Mouse (Mus musculus) lung, postnatal 14 days (tissue): Measurements from ENCODE around the gene Trappc10.
A peak's percentile ranks its signal among the peaks of the same experiment; 100 is the strongest.

Source experiments
- DNase-seq: peaks from one replicate; pipeline ENCODE4 v3.0.0; 2021

Gene Trappc10

DNA sequence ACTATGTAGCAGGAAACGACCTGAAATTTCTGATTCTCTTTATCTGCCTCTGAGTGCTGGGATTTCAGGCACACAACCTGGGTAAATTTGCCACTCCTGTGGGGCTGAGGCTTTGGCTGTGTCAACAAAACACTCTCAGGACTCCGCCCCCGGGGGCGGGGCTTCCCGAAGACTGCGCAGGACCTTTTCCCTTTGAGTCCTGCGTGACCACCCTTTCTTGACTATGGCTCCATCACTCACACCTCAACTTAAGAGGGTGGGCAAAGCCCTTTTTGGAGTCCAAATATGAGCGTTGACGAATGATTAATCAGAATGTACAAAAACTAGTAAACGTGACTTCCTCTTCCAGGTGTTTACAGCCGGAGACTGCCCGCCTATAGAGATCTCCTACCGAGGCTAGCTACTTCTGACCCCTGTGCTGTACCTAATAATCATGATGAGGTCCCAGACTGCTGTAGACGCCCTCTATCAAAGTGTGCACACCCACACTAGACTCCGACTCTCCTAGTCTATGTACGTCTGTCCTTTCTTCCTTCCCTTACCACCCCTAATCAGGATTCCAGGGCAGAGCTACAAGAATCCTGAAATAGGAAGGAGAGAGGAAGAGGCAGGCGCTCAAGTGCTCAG lies 85.1 kb downstream of the Trappc10 start:
- DNase-seq = peak; percentile 75

GRCm38 (mm10) chr10:78158041-78158440 lies 86.4 kb downstream of the Trappc10 start:
- no peak for DNase-seq

DNA sequence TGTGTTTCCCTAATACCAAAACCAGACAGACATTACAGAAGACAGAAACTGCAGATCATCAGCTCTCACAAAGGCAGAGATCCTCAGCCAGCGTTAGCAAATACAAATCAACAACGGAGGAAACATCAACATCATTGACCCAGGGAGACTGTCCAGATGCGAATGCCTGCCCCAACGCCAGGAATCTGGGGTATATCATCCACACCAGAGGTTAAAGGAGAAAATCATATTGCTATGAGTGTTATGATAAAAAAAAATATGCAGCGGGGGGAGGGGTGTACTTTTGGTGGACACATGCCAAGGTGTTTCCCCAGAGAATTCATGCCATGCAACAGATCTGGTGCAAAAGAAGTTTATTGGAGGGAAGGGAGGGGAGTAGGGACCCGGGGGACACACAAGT lies 87.5 kb downstream of the Trappc10 start:
- no peak for DNase-seq

- DNase-seq = no peak
These were observed 95.3 kb downstream of the Trappc10 start for GRCm38 (mm10) chr10:78148834-78149766.

- no peak for DNase-seq
These were observed 96.5 kb downstream of the Trappc10 start for GRCm38 (mm10) chr10:78147908-78148441.

DNA sequence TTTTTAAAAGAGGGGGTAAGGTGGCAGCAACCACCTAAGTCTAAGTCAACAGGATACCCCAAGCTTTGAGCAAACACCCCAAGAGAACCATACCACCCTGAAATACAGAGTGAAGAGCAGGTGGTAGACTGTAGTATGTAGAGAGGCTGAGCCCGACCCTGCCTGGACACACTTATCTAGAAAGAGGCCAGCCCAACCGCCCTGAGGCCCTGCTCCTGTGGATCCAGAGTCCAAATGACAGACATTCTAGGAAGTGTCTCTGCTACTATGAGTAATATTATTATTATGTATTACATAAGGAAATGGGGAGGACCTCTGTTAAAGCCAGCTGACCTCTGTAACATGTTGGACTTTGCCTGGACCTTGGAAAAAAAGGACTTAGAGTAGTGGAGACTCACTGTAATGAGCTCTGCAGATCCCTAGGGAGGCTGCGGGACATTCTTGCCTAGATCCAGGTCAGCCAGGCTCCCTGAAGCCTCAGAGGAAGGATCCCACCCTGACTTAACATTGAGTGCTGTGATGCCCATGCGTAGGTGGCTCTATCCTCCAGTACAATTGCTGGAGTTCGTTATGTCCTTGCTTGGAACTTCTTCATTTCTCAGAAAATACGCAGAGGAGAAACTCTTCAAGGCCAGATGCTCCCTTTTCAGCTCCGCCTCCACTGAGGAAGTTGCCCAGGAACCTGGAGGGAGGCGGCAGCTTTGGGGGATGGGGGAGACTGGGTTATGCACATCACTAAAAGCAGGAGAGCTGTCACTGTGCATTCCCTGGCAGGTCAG lies 100.5 kb downstream of the Trappc10 start:
- DNase-seq = no peak

- DNase-seq = no peak
These were observed 103.6 kb downstream of the Trappc10 start for GRCm38 (mm10) chr10:78140843-78141242.

- DNase-seq = no peak
These were observed 104.2 kb downstream of the Trappc10 start for GRCm38 (mm10) chr10:78140251-78140600.

GRCm38 (mm10) chr10:78139572-78140250 lies 104.7 kb downstream of the Trappc10 start:
- DNase-seq = no peak

DNA sequence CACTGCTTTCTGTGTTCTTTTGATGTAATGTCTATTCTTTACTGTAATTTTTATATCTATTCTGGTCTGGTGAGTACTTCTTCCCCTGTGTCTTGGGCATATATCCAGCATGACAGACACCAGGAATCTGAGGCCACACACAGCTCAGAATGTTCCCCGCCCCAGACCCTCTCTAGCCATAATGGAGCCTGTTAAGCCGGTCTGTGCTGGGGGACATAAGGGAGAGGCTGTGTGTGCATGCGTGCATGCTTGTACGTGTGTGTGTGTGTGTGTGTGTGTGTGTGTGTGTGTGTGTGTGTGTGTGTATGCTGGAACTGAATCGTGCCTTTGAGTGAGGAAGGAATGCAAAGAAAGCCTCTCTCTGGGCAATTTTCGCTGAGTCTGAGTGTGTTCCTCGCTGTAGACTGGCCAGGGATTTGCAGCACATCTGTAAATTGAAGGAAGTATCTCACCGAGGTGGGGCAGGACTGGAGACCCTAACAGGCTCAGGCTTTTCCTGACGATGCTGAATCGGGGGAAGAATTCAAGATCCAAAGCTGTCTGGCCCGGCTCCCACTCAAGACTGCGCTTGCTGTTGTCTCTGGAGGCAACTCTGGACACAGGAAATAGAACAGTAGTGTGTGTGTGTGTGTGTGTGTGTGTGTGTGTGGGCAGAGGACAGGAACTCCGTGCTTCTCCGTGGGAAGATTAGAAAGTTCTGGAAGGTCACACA lies 105.5 kb downstream of the Trappc10 start:
- DNase-seq = peak; percentile 68

DNA sequence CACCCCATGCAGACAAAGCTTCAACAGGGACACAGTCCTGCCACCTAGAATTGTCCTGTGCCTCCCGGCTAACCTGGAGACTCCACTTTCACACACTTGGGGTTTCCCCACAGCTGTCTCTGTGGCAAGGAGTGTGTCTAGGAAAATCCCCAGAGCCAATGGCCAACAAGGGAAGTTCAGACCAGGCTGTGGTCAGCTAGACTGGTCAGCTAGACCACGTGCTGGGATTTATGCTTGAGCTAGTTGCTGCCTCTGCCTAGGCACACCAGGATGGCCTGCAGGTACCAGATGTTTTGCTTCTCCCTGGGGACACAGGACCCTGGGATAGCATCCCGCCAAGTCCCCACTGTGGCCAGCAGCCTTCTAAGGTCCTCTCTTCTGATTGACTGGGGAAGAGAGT lies 107.2 kb downstream of the Trappc10 start:
- DNase-seq = no peak
